Mouse (Mus musculus) left cerebral cortex, postnatal 36 days (tissue): ENCODE data around the gene Olfr470. TPM values are rescaled to one million over a fixed set of nuclear protein-coding genes. Genes with fewer than 3 reads are reported as not detected.
"Not testable (repeated sequence)": the region's sequence is repeated elsewhere in the genome, so short reads cannot be mapped to it uniquely, and the experiment has no call there.

Source experiments
- DNase-seq, 2 experiments: peaks; one replicate each; pipeline ENCODE4 v3.0.0; 2021 to 2022; ENCODE audit warnings: low spot score in 2 of 2, mixed read lengths in 1 of 2
- intact Hi-C: fragments of 180-260 bp; cut with DNase I; formaldehyde crosslinking; loops from one replicate; pipeline ENCODE4 v1.15.1; 2025
- total RNA-seq, 2 experiments: library from RNA; stranded (reverse); gene quantifications; 2 replicates each; pipeline ENCODE4 v1.2.3; 2021

The Olfr470 gene
- total RNA-seq = not detected

GRCm38 (mm10) chr7:107847390-107847789 is at the start of gene Olfr470:
Gene Olfr470, minus strand, starts transcription at chr7:107847490.
- DNase-seq, intact Hi-C loops: not testable (repeated sequence)

- DNase-seq = no peak
- intact Hi-C loops = no loop called here
Measured at GRCm38 (mm10) chr7:107841719-107842118, 5.6 kb downstream of the Olfr470 start.

- intact Hi-C loops, DNase-seq: not testable (repeated sequence)
Measured at GRCm38 (mm10) chr7:107825441-107825840, 21.8 kb downstream of the Olfr470 start, which contains the start of gene Olfr469. Gene Olfr469, minus strand, starts transcription at chr7:107825541.

GRCm38 (mm10) chr7:107823867-107824266 is 23.4 kb downstream of the Olfr470 start:
- DNase-seq, intact Hi-C loops: not testable (repeated sequence)

- DNase-seq = no peak
- intact Hi-C loops = no loop called here
Measured at GRCm38 (mm10) chr7:107819442-107819841, 27.8 kb downstream of the Olfr470 start.

GRCm38 (mm10) chr7:107811963-107812362 is 35.3 kb downstream of the Olfr470 start, which contains the start of gene Olfr467:
Gene Olfr467, plus strand, starts transcription at chr7:107812263.
- intact Hi-C loops = no loop called here
- DNase-seq = no peak

- DNase-seq = no peak
- intact Hi-C loops = no loop called here
Measured at GRCm38 (mm10) chr7:107802138-107802537, 45.2 kb downstream of the Olfr470 start.

GRCm38 (mm10) chr7:107801108-107801507 is 46.2 kb downstream of the Olfr470 start, which contains the start of gene Ovch2:
Gene Ovch2, minus strand, starts transcription at chr7:107801208.
- intact Hi-C loops = no loop called here

GRCm38 (mm10) chr7:107796500-107796899 is 50.8 kb downstream of the Olfr470 start:
- no peak for DNase-seq
- intact Hi-C loops = no loop called here

More at GRCm38 (mm10) chr7:107801108-107801507, 46.2 kb downstream of the Olfr470 start, which contains the start of gene Ovch2:
- DNase-seq = no peak

Other genes with a start within 250 kb of the Olfr470 start
- gene 5330417H12Rik, start 222.3 kb downstream of the Olfr470 start, total RNA-seq = not detected
- not detected for gene Cyb5r2, start 89.5 kb downstream of the Olfr470 start, total RNA-seq
- gene Ovch2, start 46.3 kb downstream of the Olfr470 start, total RNA-seq = not detected
- gene Olfr467, start 35.2 kb downstream of the Olfr470 start, total RNA-seq = not detected
- gene Olfr469, start 21.9 kb downstream of the Olfr470 start, total RNA-seq = not detected
- gene Olfr472, start 50.4 kb upstream of the Olfr470 start, total RNA-seq = not detected
- gene Olfr473, start 83.0 kb upstream of the Olfr470 start, total RNA-seq = not detected
- gene Olfr474, start 107.2 kb upstream of the Olfr470 start, total RNA-seq = not detected
- gene Olfr476, start 117.3 kb upstream of the Olfr470 start, total RNA-seq = not detected
- under 1 TPM in 1 of 2 experiments, not detected in 1; 0.14 TPM for gene Olfr477, start 139.2 kb upstream of the Olfr470 start, total RNA-seq
- not detected for gene Olfr478, start 186.5 kb upstream of the Olfr470 start, total RNA-seq
- not detected for gene Olfr479, start 203.2 kb upstream of the Olfr470 start, total RNA-seq
- not detected for gene Olfr480, start 219.9 kb upstream of the Olfr470 start, total RNA-seq
- not detected for gene Olfr481, start 232.4 kb upstream of the Olfr470 start, total RNA-seq